Mouse (Mus musculus) v-Abl transformed pro-B cells (cell line): ENCODE data around the gene Fosb.

Experiments used
- in situ Hi-C, 2 experiments: fragments of 400-800 bp; cut with MboI; formaldehyde crosslinking; loops; one replicate each; pipeline ENCODE4 v1.15.1; 2025; ENCODE audit not compliant: unreplicated experiment in 2 of 2

Gene Fosb

DNA sequence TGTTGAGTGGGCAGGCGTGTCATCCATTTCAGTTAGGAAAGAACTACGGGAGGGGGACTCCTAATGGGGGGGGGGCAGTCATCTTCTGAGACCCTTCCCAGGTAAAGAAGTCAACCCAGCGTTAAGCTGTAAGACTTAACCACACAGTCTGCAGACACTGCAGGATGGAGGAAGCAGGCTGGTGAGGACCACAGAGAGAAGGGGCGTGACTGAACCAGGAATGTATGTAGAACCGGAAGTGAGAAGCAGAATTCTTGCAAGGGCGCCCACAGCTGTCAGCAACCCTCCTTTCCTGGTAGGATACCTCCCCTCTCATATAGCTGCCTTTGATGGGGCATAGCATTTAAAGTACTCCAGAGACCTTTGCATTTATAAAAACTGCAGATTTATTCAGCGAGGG, 53.3 kb downstream of the Fosb start:
- in situ Hi-C loops: no loop called here

GRCm38 (mm10) chr7:19255395-19255794, 54.5 kb downstream of the Fosb start:
- in situ Hi-C loops: no loop called here

DNA sequence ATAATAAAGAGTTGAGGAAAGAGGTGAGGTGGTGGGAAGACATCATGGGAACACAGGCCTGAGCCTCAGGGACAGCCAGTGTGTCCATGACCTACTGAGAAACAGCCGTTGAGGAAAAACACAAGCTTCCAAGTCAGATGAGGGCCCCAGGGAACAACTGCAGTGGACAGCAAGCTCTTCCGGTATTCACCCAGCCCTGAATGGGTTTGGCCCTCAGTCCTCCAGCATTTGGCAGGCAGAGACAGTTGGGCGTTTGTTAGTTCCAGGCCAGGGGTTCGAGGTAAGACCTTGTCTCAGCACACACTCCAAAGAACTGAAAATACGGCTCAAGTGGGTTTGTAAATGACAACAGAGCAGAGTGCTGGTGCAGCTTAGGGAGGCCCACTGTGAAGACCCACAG, 56.4 kb downstream of the Fosb start:
- in situ Hi-C loops: no loop called here
